Mouse (Mus musculus) lung, embryonic 16.5 days (tissue): ENCODE measurements around the gene Atrip. TPM values are rescaled to one million over a fixed set of nuclear protein-coding genes. Genes with fewer than 3 reads are reported as not detected.

Experiments
- ATAC-seq: fragments of 200-750 bp; cut with Nextera tagmentation; 2 replicates; pipeline ENCODE4 v1.8.0; 2017; ENCODE audit warnings: low read depth, mild to moderate bottlenecking, moderate library complexity
- H3K27ac ChIP-seq: fragments of 300-500 bp; sonication (generic); 2 replicates; pipeline ENCODE4 v1.5.1; 2014; ENCODE audit warnings: mild to moderate bottlenecking, control low read depth, low read length
- H3K27me3 ChIP-seq: fragments of 300-500 bp; sonication (generic); 2 replicates; pipeline ENCODE4 v1.6.1; 2014; ENCODE audit warnings: low read depth, low read length, mixed read lengths; ENCODE audit not compliant: control insufficient read depth, insufficient read depth
- H3K36me3 ChIP-seq: fragments of 300-500 bp; sonication (generic); 2 replicates; pipeline ENCODE4 v1.6.1; 2014; ENCODE audit warnings: low read length; ENCODE audit not compliant: control insufficient read depth, insufficient read depth
- H3K4me1 ChIP-seq: fragments of 300-500 bp; sonication (generic); replicated peaks from 2 replicates; pipeline ENCODE4 v1.6.1; 2014; ENCODE audit warnings: low read length, mixed read lengths; ENCODE audit not compliant: control insufficient read depth, insufficient read depth
- H3K4me2 ChIP-seq: fragments of 300-500 bp; sonication (generic); 2 replicates; pipeline ENCODE4 v1.6.1; 2014; ENCODE audit warnings: low read depth, low read length, control low read depth
- H3K4me3 ChIP-seq: fragments of 300-500 bp; sonication (generic); 2 replicates; pipeline ENCODE4 v1.5.1; 2014; ENCODE audit warnings: mild to moderate bottlenecking, low read length, control low read depth
- H3K9ac ChIP-seq: fragments of 300-500 bp; sonication (generic); 2 replicates; pipeline ENCODE4 v1.6.1; 2014; ENCODE audit warnings: low read length, control low read depth
- H3K9me3 ChIP-seq: fragments of 300-500 bp; sonication (generic); 2 replicates; pipeline ENCODE4 v1.6.1; 2016; ENCODE audit warnings: low read length; ENCODE audit not compliant: control insufficient read depth
- WGBS: fragments of 180-500 bp; shearing (Covaris S2); extraction: QIAGEN DNeasy Blood & Tissue Kit; methylation state at CpG from one replicate; pipeline ENCODE4 v1.1.7; 2014; 5-methylcytosine and 5-hydroxymethylcytosine counted together
- polyA plus RNA-seq: library from polyadenylated mRNA; unstranded; fragments of >200 nt; fragmentation: Nextera tagmentation; extraction: Ambion mirVana; gene quantifications from 2 replicates; pipeline ENCODE4 v1.2.1, GENCODE M21; 2015

The Atrip gene
- polyA plus RNA-seq, 1 experiment from 2014 or later = 24.7 TPM

GRCm38 (mm10) chr9:109050674-109050997 lies 23.3 kb downstream of the Atrip start:
- no peak overlapping the region for H3K9ac ChIP-seq
- ATAC-seq = no peak
- H3K4me3 ChIP-seq = no peak overlapping the region
- no peaks in the 10 kb centered on the region for H3K27me3 ChIP-seq
- H3K4me2 ChIP-seq = no peak overlapping the region
- H3K27ac ChIP-seq = no peak overlapping the region
- no peaks in the 10 kb centered on the region for H3K9me3 ChIP-seq
- H3K36me3 ChIP-seq = peaks cover 3% of the 10 kb centered on the region; the same call in 1 of the 2 replicates
- WGBS = 66% methylated on average over 3 of the region's 3 CpGs
- peaks cover 9% of the 10 kb centered on the region for H3K4me1 ChIP-seq

DNA sequence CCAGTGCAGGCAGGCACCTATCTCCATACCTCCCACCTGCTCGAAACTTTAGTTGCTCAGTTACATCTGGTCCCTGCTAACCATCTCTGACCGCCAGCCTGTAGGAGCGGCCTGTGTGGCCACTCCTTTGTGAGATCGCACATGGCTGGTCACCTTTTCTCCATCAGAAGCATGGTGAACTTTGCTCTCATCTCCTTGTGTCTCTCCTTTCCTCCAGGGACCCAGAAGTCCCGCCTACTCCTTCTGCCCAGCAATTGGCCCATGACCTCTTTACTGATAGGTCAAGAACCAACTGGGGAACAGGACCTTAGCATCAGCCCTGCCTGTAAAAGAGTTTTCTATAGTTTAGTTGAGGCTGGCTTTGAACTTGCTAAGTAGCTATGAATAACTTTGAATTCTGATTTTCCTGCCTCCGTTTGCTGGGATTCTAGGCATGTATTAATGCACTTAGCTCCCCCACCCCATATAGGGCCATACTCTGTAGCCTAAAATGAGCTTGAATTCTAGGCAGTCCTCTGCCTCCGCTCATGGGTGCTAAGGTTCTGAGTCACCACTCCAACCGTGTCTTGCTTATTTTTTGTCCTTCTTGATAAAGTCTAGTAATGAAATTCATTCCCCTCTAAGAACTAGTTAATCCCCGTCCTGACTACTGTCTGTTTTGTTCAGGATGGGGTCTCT lies 23.8 kb downstream of the Atrip start:
- peaks cover 3% of the 10 kb centered on the region; the same call in 1 of the 2 replicates for H3K36me3 ChIP-seq
- 84% methylated on average over 9 of the region's 9 CpGs for WGBS

DNA sequence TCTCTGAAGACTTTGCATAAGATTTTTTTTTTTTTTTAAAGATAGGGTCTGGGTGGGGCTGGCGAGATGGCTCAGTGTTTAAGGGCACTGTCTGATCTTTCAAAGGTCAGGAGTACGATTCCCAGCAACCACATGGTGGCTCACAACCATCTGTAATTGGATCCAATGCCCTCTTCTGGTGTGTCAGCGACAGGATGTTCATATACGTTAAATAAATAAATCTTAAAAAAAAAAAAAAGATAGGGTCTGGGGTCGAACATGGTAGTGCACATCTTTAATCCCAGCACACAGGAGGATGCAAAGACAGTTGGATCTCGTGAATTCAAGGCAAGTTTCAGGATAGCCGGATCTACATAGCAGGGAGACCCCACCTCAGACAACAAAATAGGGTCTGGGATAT lies 24.6 kb downstream of the Atrip start:
- H3K27ac ChIP-seq = no peak overlapping the region
- H3K9ac ChIP-seq = no peak overlapping the region
- H3K9me3 ChIP-seq = no peaks in the 10 kb centered on the region
- ATAC-seq = no peak
- peaks cover 3% of the 10 kb centered on the region; the same call in 1 of the 2 replicates for H3K36me3 ChIP-seq
- no peak overlapping the region for H3K4me3 ChIP-seq
- no peaks in the 10 kb centered on the region for H3K27me3 ChIP-seq
- 63% methylated on average over 7 of the region's 7 CpGs for WGBS
- H3K4me1 ChIP-seq = peaks cover under 1% of the 10 kb centered on the region
- no peak overlapping the region for H3K4me2 ChIP-seq

More for the DNA sequence above, 23.8 kb downstream of the Atrip start:
- no peak overlapping the region for H3K27ac ChIP-seq
- no peak overlapping the region for H3K9ac ChIP-seq
- H3K27me3 ChIP-seq = no peaks in the 10 kb centered on the region
- no peak overlapping the region for H3K4me3 ChIP-seq
- ATAC-seq = no peak
- no peaks in the 10 kb centered on the region for H3K9me3 ChIP-seq
- peaks cover 6% of the 10 kb centered on the region for H3K4me1 ChIP-seq
- H3K4me2 ChIP-seq = no peak overlapping the region

DNA sequence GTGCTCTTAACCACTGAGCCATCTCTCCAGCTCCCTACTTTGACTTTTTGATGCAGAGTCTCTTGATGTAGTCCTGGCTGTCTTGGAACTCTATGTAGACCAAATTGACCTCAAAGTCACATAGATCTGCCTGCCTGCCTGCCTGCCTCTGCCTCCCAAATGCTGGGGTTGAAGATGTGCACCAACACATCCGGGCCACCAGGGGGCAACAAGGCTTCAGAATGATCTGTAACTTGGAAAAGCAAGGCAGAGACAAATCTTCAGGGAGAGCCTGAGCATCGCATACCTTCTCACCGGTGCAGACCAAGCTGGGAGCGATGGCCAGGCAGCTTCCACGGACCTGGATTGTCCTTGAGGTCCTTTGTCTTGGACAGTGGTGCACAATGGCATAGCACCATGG lies 27.6 kb downstream of the Atrip start:
- Histone ChIP-seq H3K9ac (no peak overlapping the region), H3K27ac (no peak overlapping the region), H3K36me3 (0 out of 2 replicates have a peak, but pooled peaks cover 2% of the 10 kb centered on the region), H3K4me2 (no peak overlapping the region), H3K4me1 (peaks cover 5% of the 10 kb centered on the region), H3K4me3 (no peak overlapping the region), H3K9me3 (no peaks in the 10 kb centered on the region), H3K27me3 (no peaks in the 10 kb centered on the region)
- 36% methylated on average over 5 of the region's 5 CpGs for WGBS
- ATAC-seq = no peak

DNA sequence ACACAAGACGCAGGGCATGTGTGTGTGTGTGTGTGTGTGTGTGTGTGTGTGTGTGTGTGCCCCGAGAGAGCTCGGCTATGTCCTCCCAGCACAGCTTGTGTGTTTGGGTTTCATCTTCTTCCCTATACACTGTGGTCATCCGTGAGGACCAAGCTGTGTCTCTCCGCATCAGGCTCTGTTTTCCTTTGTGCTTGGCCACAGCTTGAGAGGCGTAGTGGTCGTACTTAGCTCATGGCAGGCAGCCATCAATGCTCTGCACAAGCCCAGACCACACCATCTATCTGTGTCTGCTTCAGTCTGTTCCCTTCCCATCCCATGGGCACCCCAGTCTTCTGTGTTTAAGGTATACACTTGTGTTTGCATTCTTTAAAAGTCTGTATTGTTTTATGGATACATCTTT lies 32.6 kb downstream of the Atrip start:
- ATAC-seq = peak; percentile 1; the same call in 1 of the 2 replicates
- Histone ChIP-seq H3K4me3 (peak overlapping the region; percentile 22), H3K36me3 (0 out of 2 replicates have a peak, but pooled peaks cover 2% of the 10 kb centered on the region), H3K27me3 (no peaks in the 10 kb centered on the region), H3K9ac (peak overlapping the region; percentile 23), H3K4me2 (peak overlapping the region; percentile 21; the same call in 1 of the 2 replicates), H3K4me1 (peaks cover 30% of the 10 kb centered on the region), H3K27ac (peak overlapping the region; percentile 79), H3K9me3 (no peaks in the 10 kb centered on the region)
- 38% methylated on average over 6 of the region's 7 CpGs for WGBS

GRCm38 (mm10) chr9:109040906-109041305 lies 33.0 kb downstream of the Atrip start:
- Histone ChIP-seq H3K4me3 (peak overlapping the region; percentile 22), H3K27ac (peak overlapping the region; percentile 79), H3K4me1 (peaks cover 30% of the 10 kb centered on the region), H3K9me3 (no peaks in the 10 kb centered on the region), H3K4me2 (peak overlapping the region; percentile 69), H3K27me3 (no peaks in the 10 kb centered on the region), H3K9ac (peak overlapping the region; percentile 44), H3K36me3 (0 out of 2 replicates have a peak, but pooled peaks cover 2% of the 10 kb centered on the region)
- peak; percentile 73 for ATAC-seq
- 36% methylated on average over 6 of the region's 6 CpGs for WGBS

DNA sequence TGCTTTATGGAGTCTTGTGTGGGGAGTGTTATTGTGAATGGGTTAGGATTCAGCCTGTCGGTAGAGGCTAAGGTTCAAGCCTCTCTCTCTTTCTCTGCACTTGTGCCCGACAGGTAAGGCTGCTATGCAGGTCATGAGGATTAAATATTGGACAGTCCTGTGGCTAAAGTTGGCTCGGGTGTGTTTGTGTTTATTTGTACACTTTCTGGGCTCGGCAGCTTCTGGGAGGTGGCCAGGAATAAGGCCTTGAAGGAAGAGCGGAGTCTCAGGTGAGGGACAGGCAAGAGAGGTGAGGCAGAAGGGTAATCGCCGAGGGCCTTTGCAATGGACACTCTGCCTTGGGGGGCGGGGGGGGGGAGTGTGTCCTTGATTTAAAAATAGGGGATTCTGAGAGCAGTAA lies 33.7 kb downstream of the Atrip start:
- peak overlapping the region; percentile 69 for H3K4me2 ChIP-seq
- H3K4me3 ChIP-seq = peak overlapping the region; percentile 79; the same call in 1 of the 2 replicates
- WGBS = 61% methylated on average over 8 of the region's 8 CpGs
- ATAC-seq = no peak
- peaks cover 30% of the 10 kb centered on the region for H3K4me1 ChIP-seq
- H3K9me3 ChIP-seq = no peaks in the 10 kb centered on the region
- H3K27ac ChIP-seq = peak overlapping the region; percentile 79
- H3K27me3 ChIP-seq = no peaks in the 10 kb centered on the region
- peak overlapping the region; percentile 44 for H3K9ac ChIP-seq
- 0 out of 2 replicates have a peak, but pooled peaks cover 2% of the 10 kb centered on the region for H3K36me3 ChIP-seq

DNA sequence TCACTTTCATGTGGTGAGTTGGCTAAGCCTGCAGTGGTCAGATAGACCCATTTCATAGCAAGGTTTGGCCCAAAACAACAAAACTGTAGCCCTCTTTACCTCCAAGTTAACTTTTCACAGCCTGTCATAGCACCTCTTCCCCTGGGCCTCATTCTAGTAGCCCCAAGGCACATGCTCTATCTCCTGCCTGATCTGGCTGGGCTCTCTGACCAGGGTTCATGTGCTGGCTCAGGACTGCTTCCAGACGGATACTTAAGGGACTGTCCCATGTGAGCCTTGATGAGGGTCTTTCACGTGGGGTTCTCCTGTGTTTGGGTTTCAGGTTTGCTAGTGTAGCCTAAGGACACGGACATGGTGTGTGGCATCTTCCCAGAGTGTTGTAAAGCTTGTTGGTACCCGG lies 34.2 kb downstream of the Atrip start:
- 77% methylated on average over 4 of the region's 4 CpGs for WGBS

GRCm38 (mm10) chr9:109038901-109039364 lies 35.0 kb downstream of the Atrip start:
- WGBS = 13% methylated on average over 8 of the region's 8 CpGs
- Histone ChIP-seq H3K9ac (peak overlapping the region; percentile 86), H3K4me1 (peaks cover 30% of the 10 kb centered on the region), H3K27ac (peak overlapping the region; percentile 74), H3K4me2 (peak overlapping the region; percentile 69), H3K9me3 (no peaks in the 10 kb centered on the region), H3K4me3 (peak overlapping the region; percentile 79), H3K36me3 (0 out of 2 replicates have a peak, but pooled peaks cover 2% of the 10 kb centered on the region), H3K27me3 (no peaks in the 10 kb centered on the region)
- ATAC-seq = peak; percentile 51

More for the DNA sequence above, 34.2 kb downstream of the Atrip start:
- peaks cover 30% of the 10 kb centered on the region for H3K4me1 ChIP-seq
- peak overlapping the region; percentile 69 for H3K4me2 ChIP-seq
- no peak overlapping the region; the same call in 1 of the 2 replicates for H3K27ac ChIP-seq
- no peaks in the 10 kb centered on the region for H3K27me3 ChIP-seq
- peak overlapping the region; percentile 79 for H3K4me3 ChIP-seq
- ATAC-seq = no peak
- no peaks in the 10 kb centered on the region for H3K9me3 ChIP-seq
- 0 out of 2 replicates have a peak, but pooled peaks cover 2% of the 10 kb centered on the region for H3K36me3 ChIP-seq
- no peak overlapping the region for H3K9ac ChIP-seq
